Mouse (Mus musculus): ENCODE results near the gene Ednra. TPM values are rescaled to one million over a fixed set of nuclear protein-coding genes. Genes with fewer than 3 reads are reported as not detected.
"Not testable (repeated sequence)": the region's sequence is repeated elsewhere in the genome, so short reads cannot be mapped to it uniquely, and the experiment has no call there.

Gene Ednra
- total RNA-seq, 2 experiments from 2014 or later: 34.8 to 38.0 TPM

DNA sequence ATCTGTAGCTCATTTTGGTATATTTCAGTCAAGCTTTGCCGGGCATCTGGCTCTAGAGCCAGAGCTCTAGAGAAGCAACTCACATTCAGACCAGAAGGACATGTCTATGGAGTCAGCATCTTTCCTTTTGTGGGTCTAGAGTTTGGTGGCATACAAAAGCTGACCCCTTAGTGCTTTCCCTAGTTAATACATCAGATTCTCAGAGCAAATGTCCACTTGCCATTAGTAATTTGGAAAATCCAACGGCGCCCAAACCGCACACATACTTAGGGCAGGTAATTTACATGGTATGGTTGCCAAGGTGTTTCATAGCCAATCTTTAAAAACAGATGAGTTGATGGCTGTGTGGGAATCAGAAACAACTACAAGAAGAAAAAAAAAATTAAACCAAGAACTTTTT is 1.2 kb downstream of the Ednra start:
- DNase-seq (ENCODE audit: low spot score in 2 of 2): no peak

DNA sequence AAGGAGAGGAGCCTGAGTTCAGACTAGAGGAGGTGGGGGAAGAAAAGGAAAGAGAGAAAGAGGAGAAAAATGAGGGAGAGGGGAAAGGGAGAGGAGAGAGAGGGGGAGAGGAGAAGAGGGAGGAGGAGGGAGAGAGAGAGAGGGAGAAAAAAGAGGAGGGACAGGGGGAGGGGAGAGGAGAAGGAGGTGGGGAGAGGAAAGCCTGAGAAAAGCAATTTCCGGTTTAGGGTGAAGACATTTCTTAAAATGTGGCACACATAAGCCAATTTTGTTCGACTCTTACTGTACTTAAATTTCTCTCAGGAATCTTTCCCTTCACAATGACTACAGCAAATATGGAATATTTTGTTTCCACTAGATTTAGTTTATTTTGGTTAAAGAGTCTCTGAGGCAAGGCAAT is 5.3 kb downstream of the Ednra start:
- no peak for DNase-seq (ENCODE audit: low spot score in 2 of 2)

DNA sequence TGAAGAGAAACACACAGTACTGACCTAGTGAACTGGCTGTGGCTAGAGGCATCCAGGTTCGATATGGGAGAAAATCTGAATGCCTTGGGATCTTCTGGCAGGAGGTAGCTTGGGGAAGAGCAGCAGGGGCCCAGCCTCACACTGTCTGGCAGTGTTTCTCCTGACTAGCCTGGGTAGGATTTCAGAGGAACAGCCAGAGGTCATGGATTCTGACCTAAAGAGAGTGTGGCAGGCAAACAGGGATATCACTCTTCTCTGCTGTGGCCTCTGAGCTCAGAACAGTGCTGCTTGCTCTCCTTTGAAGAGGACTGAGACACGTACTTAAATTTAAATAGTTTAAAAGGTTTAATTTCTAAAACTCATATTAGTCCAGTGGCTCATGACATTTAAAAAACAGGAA is 7.2 kb downstream of the Ednra start:
- no peak for DNase-seq (ENCODE audit: low spot score in 2 of 2)

DNA sequence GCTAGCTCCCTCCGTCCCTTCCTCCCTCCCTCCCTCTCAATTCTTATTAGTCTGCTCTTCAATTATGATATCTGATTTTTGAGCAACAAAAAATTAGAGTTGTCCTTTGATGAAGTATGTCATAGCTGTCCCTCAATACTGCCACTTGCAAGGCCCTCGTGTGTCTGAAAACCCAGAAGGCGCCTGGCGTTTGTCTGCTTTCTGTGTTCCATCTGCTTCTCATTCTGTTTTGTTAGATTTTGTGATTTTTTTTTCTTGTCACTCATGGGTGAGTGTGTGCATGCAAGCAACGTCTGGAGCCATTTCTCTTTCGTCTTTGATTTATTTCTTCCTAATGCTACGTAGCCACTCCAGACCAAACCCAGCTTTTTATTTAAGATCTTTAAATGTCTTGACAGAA is 9.8 kb downstream of the Ednra start:
- DNase-seq (ENCODE audit: low spot score in 2 of 2): no peak

DNA sequence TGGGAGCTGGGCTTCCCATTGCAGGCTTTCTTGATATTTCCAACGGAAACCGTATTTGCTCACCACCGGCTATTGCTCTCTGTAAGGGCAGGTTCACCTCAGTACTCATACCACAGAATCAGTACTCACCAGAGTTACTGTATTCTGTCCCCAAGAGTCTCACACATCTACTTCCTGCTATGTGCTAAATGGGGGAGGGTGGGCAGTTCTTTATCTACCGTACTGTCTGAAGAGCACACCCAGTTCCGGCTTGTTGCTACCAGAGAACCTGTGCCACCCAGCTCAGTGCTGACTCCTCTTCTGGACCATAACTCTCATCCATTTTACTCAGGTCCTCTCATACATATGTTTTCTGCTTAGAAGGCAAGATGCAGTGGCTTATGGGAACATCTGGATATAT is 10.6 kb downstream of the Ednra start:
- no peak for DNase-seq (ENCODE audit: low spot score in 2 of 2)

DNA sequence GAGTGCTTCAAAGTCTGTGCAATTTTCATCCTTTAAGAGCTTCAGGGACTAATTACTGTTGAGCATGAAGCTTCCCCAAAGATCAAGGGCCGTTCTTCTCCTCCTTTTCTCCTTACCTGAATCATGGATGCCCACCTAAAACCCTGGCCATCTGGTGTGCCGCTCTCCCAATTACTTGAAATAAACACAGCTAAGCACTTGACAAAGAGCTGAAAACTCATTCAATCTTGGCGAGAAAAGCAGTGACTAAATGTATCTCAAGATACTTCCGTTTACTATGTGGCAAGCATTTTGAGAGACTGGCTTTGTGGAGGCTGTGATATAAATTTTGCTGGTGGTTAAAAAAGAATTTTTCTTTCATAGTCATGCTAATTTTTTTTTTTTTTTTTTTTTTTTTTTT is 19.5 kb downstream of the Ednra start:
- DNase-seq (ENCODE audit: low spot score in 2 of 2): no peak

DNA sequence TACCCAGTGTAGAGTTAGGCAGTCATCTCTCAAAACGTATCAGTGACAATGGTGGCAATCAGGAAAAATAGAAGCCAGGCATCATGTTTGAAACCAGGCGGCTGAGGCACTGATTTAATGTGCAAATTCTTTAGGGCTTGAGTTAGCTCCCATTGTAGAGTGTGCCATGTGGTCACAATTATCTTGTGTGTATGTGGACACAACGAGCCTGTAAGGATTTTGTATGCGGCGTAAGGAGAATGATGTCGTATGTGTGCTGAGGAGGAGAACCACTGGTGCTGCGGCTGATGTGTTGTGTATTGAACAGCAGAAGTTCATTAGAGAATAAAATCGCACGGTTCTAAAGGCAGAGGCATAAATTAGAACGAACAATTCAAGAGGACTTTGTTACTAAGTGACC is 26.2 kb downstream of the Ednra start:
- DNase-seq (ENCODE audit: low spot score in 2 of 2): no peak

DNA sequence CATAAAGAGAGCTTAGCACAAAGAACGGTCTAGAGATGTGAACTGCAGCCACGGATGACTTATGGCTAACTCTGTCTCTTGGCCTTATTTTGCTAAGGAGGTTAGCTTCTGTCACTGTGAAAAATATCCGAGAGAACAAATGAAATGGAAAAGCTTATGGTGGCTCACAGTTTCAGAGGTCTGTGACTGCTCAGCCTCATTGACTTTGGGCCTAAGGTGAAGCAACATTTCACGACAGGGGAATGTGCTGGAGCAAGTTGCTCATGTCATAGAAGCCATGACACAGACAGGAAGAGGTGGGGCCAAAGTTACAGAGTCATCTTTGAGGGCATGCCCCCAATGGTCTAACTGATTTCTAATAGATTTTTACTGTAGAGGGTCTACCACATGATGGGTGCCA is 28.1 kb downstream of the Ednra start:
- no peak for DNase-seq (ENCODE audit: low spot score in 2 of 2)

DNA sequence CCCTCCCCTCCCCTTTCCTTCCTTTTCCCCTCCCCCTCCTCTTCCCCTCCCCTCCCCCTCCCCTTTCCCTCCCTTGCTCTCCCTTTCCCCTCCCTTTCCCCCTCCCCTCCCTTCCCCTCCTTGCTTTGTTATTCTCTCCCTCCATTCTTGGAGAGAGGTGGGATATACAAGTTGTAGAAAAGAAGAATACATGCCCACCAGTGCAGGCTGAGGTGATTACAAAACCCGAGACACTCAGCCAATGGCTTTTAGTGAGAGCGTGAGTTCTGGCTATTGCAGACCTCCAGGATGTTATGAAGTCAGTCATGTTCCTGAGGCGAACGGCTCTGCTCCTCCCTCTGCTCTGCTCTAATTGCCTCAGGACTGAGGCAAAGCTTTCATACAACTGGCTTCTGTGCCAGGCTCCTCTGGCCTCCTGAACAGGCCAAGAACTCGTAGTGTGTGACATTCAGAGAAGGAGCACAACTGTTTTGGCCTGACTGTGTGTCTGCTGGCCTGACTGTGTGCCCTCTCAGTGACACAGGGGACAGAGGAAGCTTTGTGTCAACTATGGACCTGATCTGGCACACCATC is 28.7 kb downstream of the Ednra start:
- DNase-seq (ENCODE audit: low spot score in 2 of 2): no peak

DNA sequence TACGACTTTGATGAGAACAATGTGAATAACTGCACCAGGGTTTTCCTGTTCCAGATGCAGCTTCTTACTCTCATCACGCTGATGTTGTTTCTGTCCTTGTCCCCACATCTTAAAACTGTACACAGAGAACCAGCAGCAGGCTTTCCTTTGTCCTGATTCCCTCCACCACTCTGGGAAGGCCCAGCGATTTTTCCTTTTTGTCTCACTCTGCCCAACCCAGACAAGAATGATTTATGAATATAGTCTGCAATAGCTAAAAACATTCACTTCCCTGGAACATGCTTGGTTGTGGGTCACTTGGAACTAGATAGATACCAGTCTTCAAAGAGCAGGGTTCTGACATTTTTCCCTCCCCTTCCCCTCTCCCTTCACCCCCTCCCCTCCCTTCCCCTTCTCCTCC is 29.2 kb downstream of the Ednra start:
- no peak for DNase-seq (ENCODE audit: low spot score in 2 of 2)

DNA sequence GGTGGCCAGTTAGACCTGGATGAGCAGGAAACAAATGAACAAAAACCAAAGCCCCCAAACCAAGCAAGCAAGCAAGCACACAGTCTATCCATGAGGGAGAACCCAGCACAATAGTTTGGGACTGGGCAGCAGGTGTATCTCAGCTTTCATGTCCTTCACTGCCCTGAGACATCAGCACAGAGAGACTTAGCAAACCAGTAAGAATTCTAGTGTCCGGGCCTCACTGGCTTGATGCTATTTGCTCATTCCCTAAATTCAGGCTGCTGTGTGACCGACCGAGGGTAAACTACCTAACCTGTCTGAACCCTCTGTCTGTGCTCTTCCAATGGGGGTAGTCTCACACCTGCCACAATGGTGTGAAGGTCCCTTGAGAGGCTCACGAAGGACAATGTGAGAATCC is 29.7 kb downstream of the Ednra start:
- no peak for DNase-seq (ENCODE audit: low spot score in 2 of 2)

DNA sequence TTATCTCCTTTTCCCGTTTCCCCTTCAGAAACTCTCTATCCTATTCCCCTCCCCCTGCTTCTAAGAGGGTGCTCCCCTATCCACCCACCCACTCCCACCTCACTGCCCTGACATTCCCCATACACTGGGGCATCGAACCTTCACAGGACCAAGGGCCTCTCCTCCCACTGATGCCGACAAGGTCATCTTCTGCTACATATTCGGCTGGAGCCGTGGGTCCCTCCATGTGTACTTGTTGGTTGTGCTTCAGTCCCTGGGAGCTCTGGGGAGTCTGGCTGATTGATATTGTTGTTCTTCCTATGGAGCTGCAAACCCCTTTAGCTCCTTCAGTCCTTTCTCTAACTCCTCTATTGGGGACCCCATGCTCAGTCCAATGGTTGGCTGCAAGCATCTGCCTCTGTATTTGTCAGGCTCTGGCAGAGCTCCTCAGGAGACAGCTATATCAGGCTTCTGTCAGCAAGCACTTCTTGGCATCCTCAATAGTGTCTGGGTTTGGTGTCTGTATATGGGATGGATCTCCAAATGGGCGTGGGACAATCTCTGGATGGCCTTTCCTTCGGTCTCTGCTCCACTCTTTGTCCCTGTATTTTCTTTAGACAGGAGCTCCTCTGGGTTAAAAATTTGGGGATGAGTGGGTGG is 34.7 kb downstream of the Ednra start:
- not testable (repeated sequence) for DNase-seq (ENCODE audit: low spot score in 2 of 2)

DNA sequence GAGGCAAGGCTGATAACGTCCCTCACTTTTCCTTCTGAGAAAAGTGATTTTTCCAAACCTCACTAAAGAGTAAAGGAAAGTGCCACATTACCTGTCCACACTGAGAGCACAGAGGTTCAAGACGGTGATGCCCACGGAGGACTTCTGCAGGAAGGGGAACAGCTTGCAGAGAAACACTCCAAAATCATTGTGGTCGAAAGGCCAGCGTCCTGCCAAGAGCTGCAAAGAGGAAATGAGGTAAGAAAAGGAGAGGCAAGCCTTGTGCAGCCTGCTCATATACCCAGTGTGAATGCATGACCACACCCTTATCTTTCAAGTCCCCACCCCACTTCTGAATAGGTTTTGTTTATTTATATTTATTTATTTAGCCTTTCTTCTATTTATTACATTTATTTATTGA is 35.3 kb downstream of the Ednra start:
- no peak for DNase-seq (ENCODE audit: low spot score in 2 of 2)

DNA sequence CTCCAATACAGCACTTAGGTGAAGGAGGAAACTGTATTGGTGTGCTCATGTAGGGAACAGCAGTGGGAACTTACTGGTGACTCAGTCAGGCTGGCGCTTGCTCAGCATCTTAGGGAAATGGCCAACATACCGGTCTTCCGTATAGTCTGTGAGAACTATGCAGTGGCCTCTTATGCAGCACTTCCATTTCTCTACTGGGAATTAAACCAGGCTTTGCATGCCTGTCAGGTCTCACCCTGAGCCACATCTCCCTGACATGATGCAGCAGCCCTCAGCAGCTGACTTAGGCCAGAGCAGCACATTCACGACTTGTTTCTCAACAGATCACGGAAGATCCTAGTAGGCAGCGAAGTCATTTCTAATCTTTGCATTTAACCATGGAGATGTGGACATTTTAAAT is 39.9 kb downstream of the Ednra start:
- DNase-seq (ENCODE audit: low spot score in 2 of 2): no peak

DNA sequence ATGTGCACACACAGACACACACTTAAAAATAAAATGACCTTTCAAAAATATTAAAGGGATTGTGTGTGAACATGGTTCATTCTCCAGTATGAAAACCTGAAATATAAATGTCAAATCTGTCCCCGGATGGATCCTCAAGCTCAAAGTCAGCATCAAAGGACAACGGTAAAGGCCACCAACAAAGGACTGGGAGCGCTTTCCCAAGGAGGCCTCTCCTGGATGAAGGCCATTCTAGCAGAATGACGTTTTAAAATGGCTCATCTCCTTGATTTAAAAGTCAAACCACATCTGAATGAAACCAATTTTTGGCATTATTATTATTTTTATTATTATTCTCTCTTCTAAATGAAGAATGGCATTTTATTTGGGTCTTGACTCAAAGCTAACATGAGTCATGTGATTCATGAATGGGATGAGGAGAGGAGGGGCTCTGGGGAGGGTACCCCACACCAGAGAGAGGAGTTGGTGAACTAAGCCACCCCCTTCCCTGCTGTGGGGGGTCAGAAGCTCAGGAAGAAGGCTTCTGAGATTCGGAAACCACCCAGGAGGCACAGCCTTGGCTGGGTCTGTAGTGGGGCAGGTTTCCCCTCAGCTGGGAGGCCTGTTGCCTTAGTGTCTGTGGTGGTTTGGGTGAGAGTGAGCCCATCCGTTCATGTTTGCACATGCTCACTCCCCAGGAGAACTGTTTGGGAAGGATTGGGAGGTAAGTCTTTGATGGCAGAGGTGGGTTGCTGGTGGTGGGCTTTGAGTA is 40.7 kb downstream of the Ednra start:
- DNase-seq (ENCODE audit: low spot score in 2 of 2): no peak

DNA sequence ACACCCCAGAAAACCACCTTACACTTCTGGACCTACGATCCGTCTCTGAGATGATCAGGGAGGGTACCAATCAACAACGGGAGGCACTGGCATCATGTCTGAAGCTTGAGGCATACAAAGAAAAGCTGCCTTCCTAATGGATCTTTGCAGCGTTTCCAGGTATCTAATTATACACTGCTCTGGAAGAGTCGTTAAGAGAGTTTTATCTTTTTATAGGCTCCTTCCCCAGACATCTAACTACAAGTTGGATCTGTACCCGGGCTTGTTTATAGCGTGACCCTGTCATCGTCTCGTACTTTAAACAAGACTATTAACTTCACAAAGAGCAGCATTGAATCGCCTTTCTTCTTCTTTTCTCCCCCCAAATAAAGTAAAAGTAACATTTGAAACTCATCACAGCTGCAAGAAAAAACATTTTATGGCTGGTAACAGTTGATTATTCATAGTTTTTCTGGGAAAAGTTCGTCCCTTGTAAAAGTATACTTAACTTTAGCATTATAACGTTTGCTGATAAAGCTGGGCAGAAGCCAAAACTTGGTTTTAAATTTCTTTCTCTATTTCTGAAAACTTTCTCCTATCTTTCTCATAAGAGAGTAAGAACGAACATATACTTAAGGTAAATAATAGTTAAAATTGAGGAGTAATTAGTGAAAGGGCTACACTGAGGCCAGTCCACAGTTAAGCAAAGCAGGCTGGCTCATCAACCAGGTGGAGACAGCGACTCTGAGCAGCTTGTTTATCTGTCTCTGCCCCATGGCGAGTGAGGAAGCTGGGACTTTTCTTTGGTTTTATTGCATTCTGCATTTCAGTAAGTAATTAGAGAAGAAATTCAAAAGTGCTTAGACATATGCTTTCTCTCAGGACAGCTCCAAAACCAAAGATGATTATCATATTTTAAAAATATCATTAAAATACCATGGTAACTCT is 42.0 kb downstream of the Ednra start:
- no peak for DNase-seq (ENCODE audit: low spot score in 2 of 2)

DNA sequence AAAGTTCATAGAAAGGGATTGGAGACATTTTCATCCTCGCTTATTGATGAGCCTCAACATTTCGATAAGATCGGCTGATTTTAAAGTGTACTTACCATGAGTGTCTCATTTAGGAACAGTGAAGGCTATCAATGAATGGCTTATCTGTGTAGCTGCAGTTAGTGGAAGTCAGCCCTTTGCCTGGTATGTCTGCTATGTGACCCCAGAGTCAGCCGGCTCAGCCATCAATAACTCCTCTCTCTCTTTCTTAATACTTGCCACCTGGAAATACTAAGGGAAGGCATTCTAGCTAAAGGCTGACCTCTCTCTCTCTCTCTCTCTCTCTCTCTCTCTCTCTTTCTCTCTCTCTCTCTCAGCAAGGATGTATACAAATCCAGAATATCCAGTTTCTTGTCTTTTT is 52.2 kb downstream of the Ednra start:
- DNase-seq (ENCODE audit: low spot score in 2 of 2): no peak

DNA sequence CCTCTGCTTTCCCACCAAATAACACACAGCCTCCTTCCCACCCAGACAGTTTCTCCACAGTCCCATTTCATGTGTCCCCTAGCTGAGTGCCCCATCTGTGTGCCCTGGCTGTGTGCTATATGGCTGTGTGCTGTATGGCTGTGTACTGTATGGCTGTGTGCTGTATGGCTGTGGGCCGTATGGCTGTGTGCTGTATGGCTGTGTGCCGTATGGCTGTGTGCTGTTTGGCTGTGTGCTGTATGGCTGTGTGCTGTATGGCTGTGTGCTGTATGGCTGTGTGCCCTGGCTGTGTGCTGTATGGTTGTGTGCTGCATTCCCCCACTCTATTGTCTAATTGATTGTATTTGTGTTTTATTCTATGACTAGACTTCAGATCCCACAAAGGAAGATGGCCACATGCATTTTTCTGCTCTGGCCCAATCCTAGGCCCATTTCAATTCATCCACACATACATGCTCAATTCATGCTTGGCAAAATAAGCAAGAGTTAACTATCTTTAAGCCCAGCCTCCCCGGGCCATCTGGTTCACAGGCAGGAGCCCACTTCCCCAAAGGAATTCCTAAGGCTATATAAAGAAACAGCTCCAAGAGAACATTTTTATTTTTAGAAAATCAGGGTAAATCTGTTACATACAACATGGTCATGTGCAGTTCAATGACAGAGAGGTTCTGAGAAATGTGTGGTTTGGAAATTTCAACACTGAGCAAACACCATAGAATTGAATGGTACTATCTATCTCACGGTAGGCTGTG is 53.5 kb downstream of the Ednra start:
- no peak for DNase-seq (ENCODE audit: low spot score in 2 of 2)

DNA sequence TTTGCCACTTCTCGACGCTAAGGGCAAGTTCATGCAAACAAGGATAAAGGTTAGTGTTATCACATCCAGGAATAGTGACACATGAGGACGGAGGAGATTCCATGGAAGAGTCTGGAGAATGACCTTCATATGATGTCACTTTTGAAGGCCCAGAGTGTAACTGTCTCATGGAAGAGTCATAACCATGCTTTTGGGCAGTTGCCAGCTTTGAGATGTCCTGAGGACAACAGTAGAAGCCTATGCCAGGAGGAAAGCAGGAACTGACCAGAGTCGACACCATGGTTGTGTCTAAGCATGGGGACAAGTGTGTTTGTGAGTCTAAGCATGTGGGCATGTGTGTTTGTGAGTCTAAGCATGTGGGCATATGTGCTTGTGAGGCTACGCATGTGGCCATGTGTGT is 56.3 kb downstream of the Ednra start:
- peak in 1 of 2 experiments; percentile 18 for DNase-seq (ENCODE audit: low spot score in 2 of 2)

DNA sequence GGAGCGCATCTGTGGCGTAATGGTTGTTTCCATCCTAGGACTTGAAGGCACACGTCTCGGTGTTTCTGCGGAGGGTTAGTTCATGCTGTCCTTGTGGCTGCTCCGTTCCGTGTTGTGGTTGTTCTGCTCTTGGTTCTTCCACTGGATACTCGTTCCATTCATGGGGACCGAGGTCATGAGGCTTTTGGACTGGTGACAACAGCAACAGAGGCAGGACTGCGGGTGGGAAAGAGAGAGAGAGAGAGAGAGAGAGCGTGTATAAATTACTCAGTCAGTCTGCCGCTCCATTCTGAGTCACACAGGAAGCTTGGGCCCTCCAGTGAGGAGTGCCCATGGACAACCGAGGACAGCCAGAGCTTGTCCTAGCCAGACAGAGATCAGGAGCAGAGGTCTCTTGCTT is 59.4 kb downstream of the Ednra start:
- DNase-seq (ENCODE audit: low spot score in 2 of 2): no peak

DNA sequence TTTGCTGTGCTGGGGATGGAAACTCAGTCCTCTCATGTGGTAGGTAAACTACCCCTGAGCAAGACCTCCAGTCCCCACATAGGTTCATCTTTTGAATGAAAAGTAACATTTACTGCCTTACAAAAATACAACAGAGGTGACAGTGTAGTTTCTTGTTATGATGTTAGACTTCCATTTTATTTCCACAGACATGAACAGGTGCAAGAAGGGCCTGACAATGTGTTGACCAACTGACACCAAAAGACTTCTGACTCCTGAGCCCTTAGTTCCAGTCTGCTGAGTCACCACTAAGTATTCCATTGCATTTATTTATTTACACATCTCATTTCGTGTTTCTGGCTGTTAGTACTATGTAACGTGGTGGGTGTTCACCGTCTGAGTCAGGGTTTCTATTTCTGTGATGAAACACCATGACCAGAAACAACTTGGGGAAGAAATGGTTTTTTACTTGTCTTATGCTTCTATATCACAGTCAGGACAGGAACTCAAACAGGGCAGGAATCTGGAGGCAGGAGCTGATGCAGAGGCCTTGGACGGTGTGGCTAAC is 64.7 kb downstream of the Ednra start:
- DNase-seq (ENCODE audit: low spot score in 2 of 2): no peak

Measured in adrenal gland, postnatal 4 days (tissue).